In genomic region chr7:34166850-34167249, GRCm38 (mm10) we compare ENCODE assay signal across 7 mouse cellular contexts. TPM values are rescaled to one million over a fixed set of nuclear protein-coding genes. Genes with fewer than 3 reads are reported as not detected.
DNase-seq lines count a peak whose midpoint lies in the region; ATAC-seq and TF ChIP-seq lines count a peak whose summit lies in the region.

No protein-coding gene starts in this region.

- H3K36me3 ChIP-seq in forebrain, embryonic 16.5 days (ENCODE audit: control insufficient read depth, insufficient read depth), result peaks cover 24% of the 10 kb centered on the region
- peaks cover 34% of the 10 kb centered on the region for H3K36me3 ChIP-seq in limb, embryonic 14.5 days (ENCODE audit: control insufficient read depth, insufficient read depth, low read length)

- H3K4me3 ChIP-seq in forebrain, embryonic 16.5 days (replicated peaks; ENCODE audit: low read length), result no peak overlapping the region
- H3K4me3 ChIP-seq in limb, embryonic 14.5 days (replicated peaks; ENCODE audit: low read length), result no peak overlapping the region

- no peak overlapping the region for H3K9ac ChIP-seq in forebrain, embryonic 16.5 days (replicated peaks; ENCODE audit: low read depth, low read length)
- H3K9ac ChIP-seq in limb, embryonic 14.5 days (ENCODE audit: low read depth, low read length, severe bottlenecking), result no peak overlapping the region

- H3K9me3 ChIP-seq in forebrain, embryonic 16.5 days (ENCODE audit: control insufficient read depth, low read length), result no peaks in the 10 kb centered on the region
- H3K9me3 ChIP-seq in limb, embryonic 14.5 days (ENCODE audit: control insufficient read depth, low read length), result no peaks in the 10 kb centered on the region

- peaks cover 17% of the 10 kb centered on the region for H3K4me1 ChIP-seq in forebrain, embryonic 16.5 days (replicated peaks; ENCODE audit: control insufficient read depth, insufficient read depth, low read length)
- peaks cover 3% of the 10 kb centered on the region; the same call in 1 of the 2 replicates for H3K4me1 ChIP-seq in limb, embryonic 14.5 days (ENCODE audit: control insufficient read depth, insufficient read depth, low read length)

- TF ChIP-seq POLR2A in limb, embryonic 14.5 days (IDR thresholded peaks at IDR 0.05; ENCODE audit: borderline replicate concordance, extremely low read depth, insufficient read depth, insufficient read length), result no peak

- H3K4me2 ChIP-seq in forebrain, embryonic 16.5 days (ENCODE audit: low read length), result peak overlapping the region; percentile 6; the same call in 1 of the 2 replicates
- H3K4me2 ChIP-seq in limb, embryonic 14.5 days (replicated peaks; ENCODE audit: low read depth, low read length, severe bottlenecking), result peak overlapping the region; percentile 31; the same call in 1 of the 2 replicates

- DNase-seq in monocyte, adult 2 months (ENCODE audit: low read depth in 1 of 2, low spot score in 2 of 2), result peak; percentile 9 to 13
- peak; percentile 80 for DNase-seq in adrenal gland, postnatal 14 days
- peak; percentile 7 for DNase-seq in limb, embryonic 14.5 days (ENCODE audit: low spot score)
- peak; percentile 21 to 57 for DNase-seq in natural killer cell, adult 2 months (ENCODE audit: low spot score in 2 of 2)
- DNase-seq in right cerebral cortex, postnatal 10 days (ENCODE audit: low spot score in 2 of 2), result no peak

- H3K27ac ChIP-seq in forebrain, embryonic 16.5 days (ENCODE audit: low read length), result no peak overlapping the region
- H3K27ac ChIP-seq in limb, embryonic 14.5 days (replicated peaks; ENCODE audit: low read depth, low read length), result no peak overlapping the region

- H3K27me3 ChIP-seq in forebrain, embryonic 16.5 days (replicated peaks; ENCODE audit: control insufficient read depth, insufficient read depth, low read length), result no peaks in the 10 kb centered on the region
- no peaks in the 10 kb centered on the region for H3K27me3 ChIP-seq in limb, embryonic 14.5 days (ENCODE audit: control insufficient read depth, insufficient read depth, low read length)

- ATAC-seq in monocyte, adult 5-6 weeks (replicated peaks; ENCODE audit: insufficient number of reproducible peaks, low FRiP score, low TSS enrichment, poor library complexity, severe bottlenecking), result no peak
- ATAC-seq in forebrain, embryonic 16.5 days, result no peak
- no peak for ATAC-seq in limb, embryonic 14.5 days (ENCODE audit: low FRiP score, low read depth)

- WGBS in forebrain, embryonic 16.5 days, result 45% methylated on average over 4 of the region's 4 CpGs
- WGBS in limb, embryonic 14.5 days, result 53% methylated on average over 4 of the region's 4 CpGs

RNA-seq across cellular contexts. Expression of gene Uba2, which starts 2.5 kb away (rescaled TPM):
- 107 to 120 TPM (median 115 TPM) in 3 replicates for total RNA-seq in monocyte, adult 5-6 weeks (2017)
- total RNA-seq in adrenal gland, postnatal 14 days (2021), result 80.4 and 83.4 TPM in 2 replicates
- polyA plus RNA-seq in forebrain, embryonic 16.5 days (2015; fragmentation: Nextera tagmentation; extraction: Ambion mirVana), result 197 and 220 TPM in 2 replicates
- polyA plus RNA-seq in limb, embryonic 14.5 days (2012; rRNA removed), result 132 and 147 TPM in 2 replicates
- polyA plus RNA-seq in limb, embryonic 14.5 days (2014; fragmentation: Nextera tagmentation; extraction: Ambion mirVana), result 182 and 195 TPM in 2 replicates

RNA-seq across cellular contexts. Expression of gene Pdcd2l, which starts 29.6 kb away (rescaled TPM):
- total RNA-seq in monocyte, adult 5-6 weeks (2017), result 22.9 to 36.0 TPM (median 31.0 TPM) in 3 replicates
- total RNA-seq in adrenal gland, postnatal 14 days (2021), result 19.0 and 22.2 TPM in 2 replicates
- 71.2 and 92.6 TPM in 2 replicates for polyA plus RNA-seq in forebrain, embryonic 16.5 days (2015; fragmentation: Nextera tagmentation; extraction: Ambion mirVana)
- polyA plus RNA-seq in limb, embryonic 14.5 days (2012; rRNA removed), result 44.0 and 44.5 TPM in 2 replicates
- 49.9 and 57.1 TPM in 2 replicates for polyA plus RNA-seq in limb, embryonic 14.5 days (2014; fragmentation: Nextera tagmentation; extraction: Ambion mirVana)

RNA-seq across cellular contexts. Expression of gene Wtip, which starts 33.8 kb away (rescaled TPM):
- total RNA-seq in monocyte, adult 5-6 weeks (2017), result not detected in 3 replicates
- total RNA-seq in adrenal gland, postnatal 14 days (2021), result 27.3 and 29.2 TPM in 2 replicates
- 2.1 and 4.5 TPM in 2 replicates for polyA plus RNA-seq in forebrain, embryonic 16.5 days (2015; fragmentation: Nextera tagmentation; extraction: Ambion mirVana)
- 62.4 and 77.4 TPM in 2 replicates for polyA plus RNA-seq in limb, embryonic 14.5 days (2012; rRNA removed)
- 8.6 and 10.8 TPM in 2 replicates for polyA plus RNA-seq in limb, embryonic 14.5 days (2014; fragmentation: Nextera tagmentation; extraction: Ambion mirVana)

Comparison
In these comparisons a context has a peak if more than half of its experiments do, and no peak if none do; other contexts are left out.
1. DNase-seq: peak in monocyte, adult 2 months (2 of 2), adrenal gland, postnatal 14 days (single experiment), limb, embryonic 14.5 days (single experiment) and natural killer cell, adult 2 months (2 of 2); none in right cerebral cortex, postnatal 10 days (0 of 2).
2. RNA of gene Wtip, which starts 33.8 kb away (total RNA-seq): 27.3 to 29.2 TPM in adrenal gland, postnatal 14 days; not detected in monocyte, adult 5-6 weeks; every median in the first group is over 10 times any median in the second.